Mouse (Mus musculus) megakaryocyte, embryonic 14.5 days (primary cell): Measurements from ENCODE around the gene Tmem245. TPM values are rescaled to one million over a fixed set of nuclear protein-coding genes. Genes with fewer than 3 reads are reported as not detected.
"Not testable (repeated sequence)": the region's sequence is repeated elsewhere in the genome, so short reads cannot be mapped to it uniquely, and the experiment has no call there.

Experiments used
- H3K27me3 ChIP-seq: replicated peaks from 2 replicates; pipeline ENCODE3; 2012; ENCODE audit warnings: inconsistent platforms
- H3K36me3 ChIP-seq: replicated peaks from 2 replicates; pipeline ENCODE3; 2012; ENCODE audit warnings: low read length, inconsistent platforms, mixed read lengths
- H3K4me1 ChIP-seq: 2 replicates; pipeline ENCODE4 v1.6.1; 2012; ENCODE audit warnings: inconsistent platforms
- H3K4me3 ChIP-seq: replicated peaks from 2 replicates; pipeline ENCODE3; 2012; ENCODE audit warnings: moderate library complexity, mild to moderate bottlenecking, inconsistent platforms
- H3K9me3 ChIP-seq: 2 replicates; pipeline ENCODE4 v1.6.1; 2012; ENCODE audit warnings: inconsistent platforms
- FLI1 ChIP-seq: IDR thresholded peaks from 2 replicates; pipeline ENCODE4 v1.6.1; 2012; ENCODE audit warnings: low read length, inconsistent platforms, mixed read lengths
- GATA1 ChIP-seq: IDR thresholded peaks from 3 replicates; pipeline ENCODE4 v1.6.1; 2012; ENCODE audit warnings: mixed read lengths, low read length, inconsistent platforms, borderline replicate concordance
- polyA plus RNA-seq: library from polyadenylated mRNA; stranded (reverse); fragments of >175 nt; gene quantifications from 2 replicates; pipeline ENCODE4 v1.2.3, GENCODE M21; 2012; ENCODE audit warnings: low replicate concordance; ENCODE audit not compliant: insufficient read depth

Gene Tmem245
- polyA plus RNA-seq, 1 experiment, result 0.45 TPM

DNA sequence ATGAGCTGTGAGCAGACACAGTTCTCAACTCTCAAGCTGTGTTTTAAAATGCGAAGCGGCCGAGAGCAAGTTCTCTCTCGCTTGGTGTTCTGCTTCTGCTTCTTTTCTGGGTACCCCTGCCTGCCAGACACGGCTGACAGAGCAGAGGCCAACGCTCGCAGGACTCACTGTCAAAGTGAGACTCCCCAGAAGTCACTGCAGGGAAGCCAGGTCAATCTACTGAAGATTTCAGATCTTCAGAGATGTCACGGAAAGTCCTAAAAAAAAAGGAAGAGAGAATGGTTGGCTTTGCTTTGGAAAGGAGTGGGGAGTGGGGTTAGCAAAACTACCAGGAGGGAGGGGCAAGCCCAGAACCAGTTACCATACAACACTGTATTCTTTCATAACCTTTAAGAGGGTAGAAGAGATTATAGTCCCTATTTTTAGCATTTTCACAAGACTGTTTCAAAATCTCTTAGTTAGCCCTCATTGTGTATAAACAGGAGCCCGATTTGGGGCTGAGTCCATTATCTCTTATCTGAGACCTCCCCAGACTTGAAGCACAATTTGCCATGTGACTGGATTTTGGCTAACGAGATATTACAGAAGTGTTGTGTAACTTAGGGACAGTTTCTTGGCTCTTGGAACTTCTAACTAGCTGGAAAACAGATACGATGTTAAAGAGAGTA lies 67.1 kb downstream of the Tmem245 start:
- Histone ChIP-seq H3K36me3 (peaks cover 69% of the 10 kb centered on the region), H3K27me3 (no peaks in the 10 kb centered on the region), H3K4me1 (peaks cover 32% of the 10 kb centered on the region), H3K9me3 (no peaks in the 10 kb centered on the region), H3K4me3 (no peak overlapping the region)
- TF ChIP-seq GATA1 (no peak), FLI1 (no peak)

DNA sequence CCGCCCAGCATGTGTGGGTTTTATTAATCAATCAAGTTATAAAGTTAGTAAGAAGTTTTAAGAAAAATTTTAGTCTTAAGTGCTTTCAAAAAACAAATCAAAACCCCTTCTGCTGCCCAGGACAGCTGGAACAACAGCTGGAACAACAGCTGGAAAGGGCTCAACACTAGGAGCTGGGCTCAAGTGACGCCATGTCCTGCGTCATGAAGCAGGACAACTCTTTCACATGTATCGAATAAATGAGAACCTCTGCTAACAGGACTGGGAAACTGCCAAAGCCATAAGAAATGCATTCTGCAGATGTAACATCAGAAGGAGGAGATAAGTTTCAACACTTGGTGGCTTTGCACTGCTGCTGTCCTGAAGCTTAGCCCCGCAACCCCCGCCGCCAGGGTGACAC lies 68.3 kb downstream of the Tmem245 start:
- no peak overlapping the region for H3K4me3 ChIP-seq
- no peaks in the 10 kb centered on the region for H3K27me3 ChIP-seq
- peaks cover 20% of the 10 kb centered on the region for H3K4me1 ChIP-seq
- no peak for TF ChIP-seq GATA1
- no peak for TF ChIP-seq FLI1
- H3K36me3 ChIP-seq, result peaks cover 69% of the 10 kb centered on the region
- no peaks in the 10 kb centered on the region for H3K9me3 ChIP-seq

DNA sequence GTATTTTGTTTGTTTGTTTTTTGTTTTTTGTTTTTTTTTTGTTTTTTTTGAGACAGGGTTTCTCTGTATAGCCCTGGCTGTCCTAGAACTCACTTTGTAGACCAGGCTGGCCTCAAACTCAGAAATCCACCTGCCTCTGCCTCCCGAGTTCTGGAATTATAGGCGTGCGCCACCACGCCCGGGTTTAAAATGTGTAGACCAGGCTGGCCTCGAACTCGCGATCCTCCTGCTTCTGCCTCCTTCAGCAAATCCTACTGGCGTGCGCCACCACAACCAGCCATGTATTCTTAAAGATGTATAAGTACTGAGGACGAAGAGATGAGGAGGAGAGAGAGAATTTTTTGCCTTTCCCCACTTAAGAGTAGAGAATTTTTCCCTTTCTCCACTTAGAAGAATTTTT lies 76.7 kb downstream of the Tmem245 start:
- Histone ChIP-seq H3K4me1 (peaks cover 14% of the 10 kb centered on the region), H3K36me3 (peaks cover 12% of the 10 kb centered on the region)
- H3K27me3 ChIP-seq, H3K4me3 ChIP-seq, H3K9me3 ChIP-seq: not testable (repeated sequence)

GRCm38 (mm10) chr4:56867761-56868160 lies 79.5 kb downstream of the Tmem245 start:
- no peaks in the 10 kb centered on the region for H3K9me3 ChIP-seq
- H3K4me3 ChIP-seq, result no peak overlapping the region
- no peak for TF ChIP-seq GATA1
- TF ChIP-seq FLI1, result no peak
- H3K36me3 ChIP-seq, result peaks cover 7% of the 10 kb centered on the region
- H3K27me3 ChIP-seq, result no peaks in the 10 kb centered on the region
- H3K4me1 ChIP-seq, result peaks cover 38% of the 10 kb centered on the region

- H3K27me3 ChIP-seq, result no peaks in the 10 kb centered on the region
Observed at GRCm38 (mm10) chr4:56865971-56866370, 81.3 kb downstream of the Tmem245 start.

GRCm38 (mm10) chr4:56865003-56865511 lies 82.2 kb downstream of the Tmem245 start, which contains the start of gene Ctnnal1:
TSS of gene Ctnnal1 (minus strand) at chr4:56865188.
- Histone ChIP-seq H3K9me3 (no peaks in the 10 kb centered on the region), H3K27me3 (no peaks in the 10 kb centered on the region), H3K36me3 (peaks cover 19% of the 10 kb centered on the region), H3K4me1 (peaks cover 62% of the 10 kb centered on the region), H3K4me3 (peak within 1 kb of the TSS; percentile 97)
- TF ChIP-seq FLI1, result no peak
- no peak for TF ChIP-seq GATA1

More at GRCm38 (mm10) chr4:56865971-56866370, 81.3 kb downstream of the Tmem245 start:
- H3K4me3 ChIP-seq, result no peak overlapping the region
- no peak for TF ChIP-seq GATA1
- no peak for TF ChIP-seq FLI1
- H3K4me1 ChIP-seq, result peaks cover 53% of the 10 kb centered on the region
- H3K36me3 ChIP-seq, result peaks cover 11% of the 10 kb centered on the region
- H3K9me3 ChIP-seq, result no peaks in the 10 kb centered on the region

DNA sequence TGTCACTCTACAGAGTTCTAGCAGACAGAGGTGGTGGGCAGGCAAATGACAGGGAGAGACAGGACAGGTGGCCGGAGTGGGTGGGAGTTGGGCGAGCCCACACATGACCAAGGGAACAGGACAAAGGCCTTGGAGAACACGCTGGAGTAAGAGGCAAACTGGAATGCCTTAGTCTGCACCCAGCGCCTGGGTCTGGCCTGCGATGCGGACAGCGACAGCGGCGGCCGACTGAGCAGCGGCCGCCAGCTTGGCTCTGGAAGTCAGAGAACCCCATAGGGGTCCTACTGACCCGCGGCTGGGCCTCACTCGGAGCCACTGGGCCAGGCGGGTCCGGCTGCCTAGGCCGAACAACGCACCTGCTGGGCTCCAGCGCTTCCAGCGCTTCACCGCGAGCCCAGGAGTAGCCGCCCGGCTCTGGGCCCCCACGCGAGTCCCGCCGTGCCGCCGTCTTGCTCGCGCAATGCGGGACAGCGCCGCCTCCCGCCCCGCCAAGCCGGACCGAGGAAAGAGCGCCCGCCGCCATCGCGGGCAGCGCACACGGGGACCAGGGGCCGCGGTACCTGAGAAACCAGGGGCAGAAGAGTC lies 82.7 kb downstream of the Tmem245 start:
- peak overlapping the region; percentile 97 for H3K4me3 ChIP-seq
- no peaks in the 10 kb centered on the region for H3K9me3 ChIP-seq
- peaks cover 62% of the 10 kb centered on the region for H3K4me1 ChIP-seq
- TF ChIP-seq FLI1 (no peak), GATA1 (no peak)
- no peaks in the 10 kb centered on the region for H3K27me3 ChIP-seq
- peaks cover 19% of the 10 kb centered on the region for H3K36me3 ChIP-seq

DNA sequence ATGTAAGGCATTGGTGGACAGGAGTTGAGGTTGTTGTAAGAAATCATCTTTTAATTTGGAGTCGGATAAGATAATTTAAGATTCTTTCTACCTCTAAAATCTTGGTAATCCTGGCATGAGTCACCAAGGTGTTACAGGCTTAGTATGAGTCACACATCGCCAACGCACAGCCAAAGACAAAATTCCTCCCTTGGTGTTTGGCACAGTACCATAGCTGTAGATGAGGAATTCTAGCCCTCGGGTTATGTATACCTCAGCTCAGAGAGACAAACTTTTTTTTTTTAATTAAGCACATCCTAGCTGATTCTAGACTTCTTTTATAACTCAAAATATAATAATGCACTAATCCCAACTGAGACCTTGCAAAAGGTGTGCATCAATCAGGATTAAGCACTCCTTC lies 83.2 kb downstream of the Tmem245 start:
- Histone ChIP-seq H3K36me3 (peaks cover 21% of the 10 kb centered on the region), H3K9me3 (no peaks in the 10 kb centered on the region), H3K4me1 (peaks cover 64% of the 10 kb centered on the region), H3K4me3 (peak overlapping the region; percentile 97), H3K27me3 (no peaks in the 10 kb centered on the region)
- TF ChIP-seq GATA1 (no peak), FLI1 (no peak)

DNA sequence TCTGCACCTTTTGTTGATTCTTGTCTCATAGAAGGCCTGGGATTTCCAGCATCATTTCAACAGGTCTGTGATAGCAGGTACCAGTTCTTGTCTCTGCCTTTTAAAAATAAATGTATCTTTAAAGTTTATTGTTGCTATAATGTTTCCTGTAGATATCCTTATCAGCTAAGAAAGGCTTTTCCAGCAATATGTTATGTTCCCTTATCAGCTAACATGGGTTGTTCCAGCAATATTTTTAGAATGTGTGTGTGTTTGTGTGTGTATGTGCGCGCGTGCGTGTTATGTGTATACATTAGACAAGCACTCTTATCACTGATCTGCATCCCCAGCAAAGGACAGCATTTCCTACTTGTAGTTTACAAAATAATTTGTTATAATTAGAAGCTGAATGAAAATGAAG lies 85.7 kb downstream of the Tmem245 start:
- Histone ChIP-seq H3K9me3 (no peaks in the 10 kb centered on the region), H3K4me1 (peaks cover 76% of the 10 kb centered on the region), H3K36me3 (peaks cover 29% of the 10 kb centered on the region), H3K27me3 (no peaks in the 10 kb centered on the region), H3K4me3 (peak overlapping the region; percentile 25)
- TF ChIP-seq GATA1 (no peak), FLI1 (no peak)

- no peak for TF ChIP-seq GATA1
- TF ChIP-seq FLI1, result no peak
- no peaks in the 10 kb centered on the region for H3K9me3 ChIP-seq
- peaks cover 42% of the 10 kb centered on the region for H3K36me3 ChIP-seq
- peak overlapping the region; percentile 29 for H3K4me3 ChIP-seq
- H3K4me1 ChIP-seq, result peaks cover 67% of the 10 kb centered on the region
- H3K27me3 ChIP-seq, result no peaks in the 10 kb centered on the region
Observed at GRCm38 (mm10) chr4:56858733-56859132, 88.5 kb downstream of the Tmem245 start.
